Mouse (Mus musculus): ENCODE results near the gene Olfr297.

Gene Olfr297

GRCm38 (mm10) chr7:86519668-86520067 lies at the start of gene Olfr297:
Olfr297 (plus strand) TSS chr7:86519968.
- no peak for DNase-seq

DNA sequence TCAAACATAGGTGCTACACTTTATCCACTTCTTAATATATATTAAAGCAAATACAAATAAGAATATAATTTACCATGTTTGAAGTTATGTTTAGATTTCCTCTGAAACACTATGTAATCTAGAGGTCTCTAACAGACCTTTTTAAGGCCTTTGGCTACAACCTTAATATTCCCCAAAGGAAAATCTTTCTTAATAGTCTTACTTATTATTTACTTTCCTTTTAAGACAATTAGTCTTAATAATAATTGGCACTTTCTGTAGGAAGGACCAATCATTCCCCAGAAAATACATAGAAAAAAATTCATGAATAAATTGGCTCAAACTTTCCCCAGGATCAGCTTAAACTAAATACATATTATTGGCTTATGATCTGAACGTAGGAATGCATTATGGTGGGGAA lies 27.4 kb upstream of the Olfr297 start, which contains the start of gene Olfr298:
Olfr298 (minus strand) TSS at position 101 of the 400 bp plus-strand sequence.
- DNase-seq: no peak

All from retina, postnatal 1 day (tissue).